Mouse (Mus musculus) activated CD4-positive, CD25-positive, alpha-beta regulatory T cell, adult 4 months (primary cell): ENCODE data around the gene Gpr84. TPM values are rescaled to one million over a fixed set of nuclear protein-coding genes. Genes with fewer than 3 reads are reported as not detected.

Source experiments
- ATAC-seq: one replicate; pipeline ENCODE4 v1.8.0; 2017
- polyA plus RNA-seq, 2 experiments: library from polyadenylated mRNA; unstranded; fragments of 100-300 nt; shearing (Covaris generic); gene quantifications; one replicate each; pipeline ENCODE4 v1.2.1; 2017

Gene Gpr84
- polyA plus RNA-seq, 2 experiments from 2014 or later, result not detected

DNA sequence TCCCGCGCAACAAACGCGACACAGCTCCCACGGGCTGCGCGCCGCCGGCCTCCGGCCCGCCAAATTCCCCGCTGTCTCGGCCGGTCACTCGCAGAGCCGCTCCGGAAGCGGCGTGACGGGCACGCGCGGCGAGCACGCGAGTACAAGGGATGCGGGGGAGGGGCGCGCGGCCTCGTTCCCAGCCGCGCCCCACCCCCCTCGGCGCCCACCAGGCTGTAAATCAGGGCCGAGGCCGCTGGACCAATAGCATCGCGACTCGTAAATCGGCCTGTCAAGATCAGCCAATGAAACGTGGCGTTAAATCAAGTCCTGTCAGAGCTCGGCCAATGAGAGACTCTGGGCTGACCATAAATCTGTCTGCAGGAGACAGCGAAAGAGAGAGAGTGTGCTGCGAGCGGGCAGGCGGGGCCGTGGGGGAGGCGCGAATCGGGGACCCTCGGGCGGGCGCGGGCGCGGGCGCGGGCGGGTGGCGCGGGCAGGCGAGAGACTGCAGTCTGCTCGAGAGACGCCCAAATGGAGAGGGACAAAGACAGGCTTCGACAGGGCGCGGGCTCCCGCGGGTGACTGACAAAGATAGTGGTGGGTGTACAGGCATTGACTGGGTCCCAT, 5.2 kb downstream of the Gpr84 start:
- peak; percentile 95 for ATAC-seq

DNA sequence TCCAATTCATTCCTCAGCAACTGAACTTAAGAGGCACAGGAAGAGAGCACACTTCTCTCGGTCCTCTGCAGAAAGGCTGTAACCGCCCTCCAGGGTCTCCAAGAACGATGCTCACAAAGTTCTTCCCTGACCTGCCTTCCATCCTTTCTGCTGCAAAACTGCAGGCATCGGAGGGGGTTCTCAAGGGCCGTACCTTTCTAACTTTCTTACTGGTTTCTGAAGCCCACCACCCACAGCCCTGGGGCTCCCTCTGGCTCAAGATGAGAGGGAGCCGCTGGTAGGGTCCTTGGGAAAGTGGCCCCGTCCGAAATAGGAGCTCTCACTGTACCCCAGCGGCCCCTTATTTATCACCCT, 5.8 kb downstream of the Gpr84 start:
- ATAC-seq, result no peak

DNA sequence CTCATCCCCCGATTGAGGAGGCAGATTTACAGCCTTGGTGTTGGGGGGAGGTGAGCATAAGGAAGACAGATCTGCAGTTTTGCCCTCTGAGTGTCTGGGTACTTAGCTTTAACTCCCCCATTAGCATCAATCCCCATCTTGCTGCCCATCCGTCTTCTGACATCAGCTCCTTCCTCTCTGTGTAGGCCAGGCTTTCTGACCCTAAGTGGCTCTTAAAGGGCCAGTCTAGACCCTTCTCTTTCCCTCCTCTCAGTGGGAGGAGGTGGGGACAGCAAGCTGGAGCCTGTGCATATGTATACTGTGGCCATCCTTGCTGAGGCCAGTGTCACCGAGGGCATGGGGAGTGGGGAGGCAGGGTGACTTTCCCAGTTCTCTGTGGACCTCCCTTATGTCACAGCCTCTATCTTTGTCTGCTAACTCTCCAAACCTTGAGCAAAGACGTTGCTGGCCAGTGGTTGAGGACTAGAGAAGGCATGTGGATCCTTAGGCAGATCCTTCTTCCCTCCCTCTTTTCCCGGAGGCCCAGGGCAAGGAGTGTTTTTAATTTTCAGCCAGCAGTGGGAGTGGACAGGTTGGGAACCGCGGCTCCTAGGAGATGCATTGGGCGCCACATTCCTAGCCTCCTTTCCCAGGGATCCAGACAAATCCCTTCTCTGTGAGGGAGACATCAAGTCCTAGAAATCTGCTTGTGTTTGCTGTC, 6.3 kb downstream of the Gpr84 start:
- no peak for ATAC-seq

DNA sequence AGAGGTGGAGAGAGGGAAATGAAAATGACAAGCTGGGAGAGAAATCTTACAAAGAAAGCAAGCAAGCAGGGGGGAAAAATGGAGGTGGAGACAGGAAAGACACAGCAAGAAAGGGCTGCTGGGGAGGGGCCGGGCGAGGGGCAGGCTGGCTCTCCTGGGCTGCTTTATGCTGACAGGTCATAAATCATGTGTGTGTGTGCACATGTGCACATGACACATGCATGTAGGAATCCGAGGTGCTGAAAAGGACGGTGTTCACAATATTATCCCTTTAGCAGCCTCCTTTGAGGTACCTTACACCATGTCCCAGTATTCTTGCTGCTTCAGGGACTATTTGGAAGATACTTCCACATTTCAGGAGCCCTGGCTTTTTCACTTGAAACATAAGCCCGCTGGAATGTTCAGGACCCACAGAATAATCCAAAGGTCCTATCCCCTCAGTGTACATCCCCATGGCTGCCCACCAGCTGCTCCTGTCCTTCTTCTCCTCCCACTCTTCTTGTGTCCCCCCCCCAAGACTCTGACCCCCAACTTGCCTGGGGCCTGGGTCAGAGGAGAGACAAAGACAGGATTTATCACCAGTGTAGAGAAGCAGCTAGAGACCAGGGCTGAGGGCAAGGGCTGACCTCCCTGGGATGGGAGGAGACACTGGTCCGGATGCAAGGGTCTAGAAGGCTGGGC, 7.9 kb downstream of the Gpr84 start:
- no peak for ATAC-seq

DNA sequence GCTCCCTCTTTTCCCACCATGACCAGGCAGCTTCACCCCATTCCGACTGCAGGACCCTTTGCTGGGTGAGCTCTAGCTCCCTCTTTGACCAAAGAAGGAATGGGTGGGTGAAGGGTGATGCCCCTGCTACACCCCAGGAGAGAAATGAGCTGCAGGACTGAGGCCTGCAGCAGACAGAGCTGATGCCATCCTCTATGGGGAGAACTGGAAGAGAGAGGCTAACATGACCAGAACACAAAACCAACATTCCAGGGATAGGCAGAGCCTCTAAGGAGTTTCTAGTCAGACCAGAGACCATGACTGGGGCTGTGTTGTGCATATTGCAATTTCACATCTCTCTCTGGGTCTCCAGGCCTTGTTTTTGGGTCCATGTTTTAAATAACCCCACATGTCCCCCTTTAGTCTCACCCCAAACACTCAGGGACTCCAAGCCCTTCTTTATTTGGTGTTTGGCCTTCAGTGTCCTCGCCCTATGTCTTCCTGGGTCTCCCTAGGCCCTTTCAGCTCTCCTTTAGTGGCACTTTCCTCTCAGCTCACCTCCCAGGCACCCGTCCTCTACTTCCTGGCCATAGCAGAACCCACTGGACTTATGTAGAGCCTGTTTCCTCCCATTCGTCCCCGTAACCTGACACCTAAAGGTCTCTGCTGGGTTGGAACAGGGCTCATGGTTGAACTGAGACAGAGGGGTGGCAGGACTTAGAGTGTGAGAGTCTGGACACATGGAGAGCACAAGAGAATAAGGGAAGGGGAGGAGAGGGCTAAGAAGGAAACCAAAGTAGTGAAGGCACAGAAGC, 8.7 kb downstream of the Gpr84 start:
- no peak for ATAC-seq

DNA sequence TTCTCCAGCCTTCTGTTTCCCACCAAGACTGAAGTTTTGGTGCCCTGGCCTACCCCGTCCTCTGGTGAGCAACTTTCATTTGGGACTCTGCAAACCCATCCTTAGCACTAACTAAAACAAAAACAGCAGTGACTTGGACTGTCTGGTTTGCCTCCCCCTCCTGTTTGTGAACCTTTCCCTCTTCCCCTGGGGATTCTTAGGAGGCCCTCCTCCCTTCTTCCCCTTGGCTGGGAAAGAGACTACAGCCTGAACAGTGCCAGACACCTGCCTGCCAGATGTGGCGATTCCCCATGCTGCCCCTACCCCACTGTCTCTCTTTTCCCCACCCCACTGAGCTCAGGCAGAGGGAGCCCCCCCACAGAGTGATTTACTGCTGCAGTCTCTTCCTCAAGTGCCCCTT, 9.4 kb downstream of the Gpr84 start:
- ATAC-seq, result no peak

DNA sequence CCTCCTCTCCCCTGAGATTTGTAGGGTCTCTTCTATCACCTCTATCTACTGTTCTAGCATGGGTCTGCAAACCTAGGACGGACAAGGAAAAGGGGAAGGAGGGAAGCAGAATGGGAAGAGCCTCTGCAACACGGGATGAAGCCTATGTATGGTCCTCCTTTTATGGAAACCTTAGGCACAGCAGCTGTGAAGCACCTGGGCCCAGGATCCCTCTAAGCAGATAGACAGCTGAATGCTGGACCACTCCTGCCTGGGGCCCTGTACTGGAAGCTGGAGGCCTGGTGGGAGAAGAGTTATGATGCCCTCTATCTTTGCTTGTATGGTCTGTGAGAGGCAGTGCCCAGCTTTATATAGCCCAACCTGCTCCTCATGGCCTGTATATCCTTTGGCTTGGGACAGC, 9.9 kb downstream of the Gpr84 start:
- no peak for ATAC-seq

DNA sequence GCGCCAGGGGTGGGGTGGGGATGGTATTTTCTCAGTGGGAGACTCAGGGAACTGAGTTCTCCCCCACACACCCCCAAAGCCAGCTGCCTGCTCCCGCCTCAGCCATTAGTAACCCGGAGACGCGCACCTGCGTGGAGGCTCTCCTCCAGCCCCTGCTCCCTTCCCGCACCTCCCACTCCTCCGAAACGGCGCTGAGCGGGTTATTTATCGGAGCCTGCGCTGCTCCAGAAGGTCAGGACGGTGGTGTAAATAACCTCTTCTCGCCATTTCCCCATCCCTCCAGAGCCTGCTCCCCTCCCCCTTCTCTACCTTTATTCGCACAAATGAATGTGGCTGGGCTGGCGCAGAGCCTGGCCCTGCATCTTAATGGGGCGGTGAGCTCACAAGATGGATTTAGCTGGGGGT, 10.3 kb downstream of the Gpr84 start:
- ATAC-seq, result no peak

DNA sequence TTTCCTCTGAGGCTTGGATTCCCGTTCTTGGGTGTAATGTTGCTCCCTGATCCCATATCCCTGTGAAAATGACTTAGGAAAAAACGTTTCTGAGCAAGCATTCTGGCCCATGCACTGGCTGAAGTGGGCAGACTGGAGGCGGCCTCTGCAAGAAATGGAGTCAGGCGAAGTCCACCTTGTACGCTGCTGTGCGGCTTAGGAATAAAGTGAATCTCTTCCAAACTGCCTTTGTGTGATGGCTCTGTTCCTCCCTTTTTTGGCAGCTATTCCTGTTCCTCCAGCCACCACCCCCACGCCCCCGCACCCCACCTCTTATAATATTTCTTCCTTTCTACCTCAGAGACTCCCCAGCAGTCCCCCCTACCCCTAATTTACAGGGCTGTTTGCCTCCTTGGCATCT, 10.8 kb downstream of the Gpr84 start:
- ATAC-seq, result no peak

DNA sequence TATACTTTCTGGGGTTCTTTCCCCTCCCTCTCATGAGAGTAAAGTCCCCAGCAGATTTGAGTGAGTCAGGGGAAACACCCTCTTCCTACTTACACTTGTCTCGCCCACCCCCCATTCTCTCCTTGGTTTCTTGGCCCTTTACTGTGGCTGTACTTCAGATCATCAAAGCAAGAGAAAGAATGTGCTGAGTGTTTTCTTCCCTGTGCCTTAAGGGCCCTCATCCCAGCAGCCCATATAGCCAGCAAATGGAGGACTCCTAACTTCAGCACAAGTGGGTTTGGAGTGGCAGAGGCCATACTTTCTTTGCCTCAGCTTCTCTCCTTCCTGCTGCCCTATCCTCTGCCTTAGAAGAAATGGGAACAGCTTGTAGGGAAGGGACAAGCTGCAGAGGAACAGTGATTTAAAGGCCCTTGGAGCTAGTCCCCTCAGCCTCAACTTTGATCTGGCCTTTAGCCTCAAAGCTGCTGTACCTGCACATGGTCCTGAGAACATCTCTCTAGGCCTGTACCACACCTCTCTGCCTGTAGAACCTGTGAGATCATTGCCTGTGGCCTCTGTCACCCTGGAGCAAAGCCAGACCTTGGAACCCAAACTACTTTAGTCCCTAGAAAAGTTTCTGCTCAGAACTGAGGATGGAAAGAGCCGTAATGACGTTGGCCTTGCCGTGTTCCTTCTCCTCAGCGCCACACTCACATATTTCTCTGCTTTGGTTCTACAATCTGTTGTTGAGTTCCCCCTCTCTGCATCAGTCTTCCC, 11.4 kb downstream of the Gpr84 start:
- ATAC-seq, result no peak

DNA sequence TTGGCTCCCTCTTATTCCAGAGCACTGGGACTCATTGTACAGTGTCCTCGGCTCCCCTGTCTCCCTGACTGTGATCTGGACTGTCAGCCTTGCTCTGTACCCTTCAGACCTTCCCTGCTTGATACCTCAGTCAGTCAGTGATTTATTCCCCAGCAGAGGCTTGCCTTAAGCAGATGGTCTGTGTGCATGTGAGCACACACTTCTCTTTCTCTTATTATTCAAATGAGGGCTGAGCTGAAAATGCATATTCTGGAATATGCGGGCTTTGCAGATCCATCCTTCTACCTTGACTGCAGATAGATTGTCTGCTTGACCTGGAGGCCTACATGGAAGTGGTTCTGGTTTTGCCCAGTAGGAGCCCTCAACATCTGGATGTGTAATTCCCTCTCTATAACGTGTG, 12.4 kb downstream of the Gpr84 start:
- no peak for ATAC-seq

DNA sequence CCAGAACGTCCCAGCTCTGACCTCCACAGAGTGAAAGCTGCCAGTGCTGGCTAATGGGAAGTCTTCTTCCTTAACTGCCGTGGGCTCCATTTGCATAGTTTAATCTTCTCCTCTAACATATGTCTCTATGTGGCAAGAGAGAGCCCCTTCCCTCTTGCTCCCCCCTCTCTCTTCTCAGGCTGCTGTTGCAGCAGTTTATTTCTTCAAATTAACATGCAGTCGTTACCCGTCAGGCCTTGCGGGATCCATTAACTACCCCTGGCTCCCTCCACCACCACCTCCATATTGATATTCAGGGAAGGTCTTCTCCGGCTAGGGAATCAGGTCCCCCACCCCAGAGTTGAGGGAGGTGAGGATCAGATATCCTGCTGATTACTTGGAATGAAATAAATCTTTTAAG, 13.1 kb downstream of the Gpr84 start:
- no peak for ATAC-seq

DNA sequence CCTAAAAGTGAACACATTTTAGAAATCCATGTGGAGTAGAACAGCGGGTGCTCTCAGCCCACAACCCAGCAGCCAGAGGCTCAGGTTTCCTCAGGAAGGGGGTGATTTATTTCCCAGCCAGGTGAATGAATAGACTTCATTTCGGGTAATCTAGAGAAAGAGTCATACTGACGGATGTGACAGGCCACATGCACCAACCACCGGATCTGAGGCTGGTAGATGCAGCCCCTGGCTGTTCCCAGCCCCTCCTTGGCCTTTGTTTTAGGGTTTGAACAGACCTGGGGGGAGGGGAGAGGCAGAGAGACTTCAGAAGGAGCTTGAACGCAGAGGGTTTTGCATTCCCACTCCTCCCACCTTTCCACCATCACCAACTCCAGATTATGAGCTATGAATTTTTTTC, 14.6 kb downstream of the Gpr84 start:
- ATAC-seq, result no peak

DNA sequence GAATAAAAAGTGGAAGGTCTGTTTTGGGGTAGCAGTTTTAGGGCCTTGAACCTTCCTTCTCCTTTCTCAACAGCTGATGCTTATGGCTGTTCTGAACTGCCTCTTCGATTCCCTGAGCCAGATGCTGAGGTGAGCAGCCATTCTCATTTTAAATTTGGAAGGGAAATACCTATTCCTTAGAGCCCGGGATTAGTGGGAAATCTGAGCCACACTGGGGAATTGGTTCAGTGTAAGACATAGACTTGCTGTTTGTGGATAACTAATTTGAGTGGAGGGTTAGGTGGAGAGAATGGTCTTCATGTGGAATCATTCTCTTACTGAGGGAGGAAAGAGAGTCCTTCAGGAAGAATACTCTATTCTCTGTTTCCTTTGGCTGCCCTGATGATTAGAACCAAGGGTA, 15.8 kb downstream of the Gpr84 start:
- ATAC-seq, result no peak

DNA sequence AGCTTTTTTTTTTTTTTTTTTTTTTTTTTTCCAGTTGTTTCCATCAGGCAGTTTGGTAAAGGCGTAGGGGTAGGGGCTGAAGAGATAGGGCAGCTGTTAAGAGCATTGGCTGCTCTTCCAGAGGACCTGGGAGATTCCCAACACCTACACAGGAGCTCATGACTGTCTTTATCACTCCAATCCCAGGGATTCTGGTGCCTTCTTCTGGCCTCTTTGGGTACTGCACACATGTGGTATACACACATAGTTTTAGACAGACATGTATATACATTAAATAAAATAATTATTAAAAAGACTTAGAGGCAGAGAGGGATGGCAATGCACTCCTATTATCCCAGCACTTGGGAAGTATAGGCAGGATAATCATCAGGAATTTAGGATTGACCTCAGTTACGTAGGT, 17.0 kb downstream of the Gpr84 start:
- ATAC-seq, result no peak

DNA sequence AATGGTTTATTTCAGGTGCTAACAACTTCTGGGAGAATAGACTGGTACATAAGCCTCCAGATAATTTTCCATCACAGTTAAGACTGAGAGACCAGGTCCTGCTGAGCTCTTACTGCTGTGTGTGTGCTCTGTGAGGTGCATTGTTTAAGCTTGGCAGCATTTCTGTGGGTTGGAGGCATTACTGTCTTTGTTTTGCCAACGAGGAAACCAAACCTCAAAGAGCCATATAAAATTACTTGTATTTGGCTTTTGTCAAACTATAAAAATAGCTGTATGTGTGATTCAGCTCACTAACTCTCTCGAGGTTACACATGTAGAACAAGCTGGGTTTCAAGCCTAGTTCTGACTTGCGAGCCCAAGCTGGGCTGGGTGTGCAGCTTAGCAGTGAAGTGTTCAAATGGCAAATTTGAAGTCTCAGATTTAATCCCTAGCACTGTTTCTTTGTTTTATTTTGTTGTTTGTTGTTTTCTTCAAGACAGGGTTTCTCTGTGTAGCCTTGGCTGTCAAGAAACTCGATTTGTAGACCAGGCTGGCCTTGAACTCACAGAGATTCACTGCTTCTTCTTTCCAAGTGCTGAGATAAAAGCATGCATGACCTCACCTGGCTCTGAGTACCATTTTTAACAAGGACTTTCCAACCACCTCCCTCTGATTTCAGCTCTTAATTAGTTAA, 17.6 kb downstream of the Gpr84 start:
- ATAC-seq, result no peak

DNA sequence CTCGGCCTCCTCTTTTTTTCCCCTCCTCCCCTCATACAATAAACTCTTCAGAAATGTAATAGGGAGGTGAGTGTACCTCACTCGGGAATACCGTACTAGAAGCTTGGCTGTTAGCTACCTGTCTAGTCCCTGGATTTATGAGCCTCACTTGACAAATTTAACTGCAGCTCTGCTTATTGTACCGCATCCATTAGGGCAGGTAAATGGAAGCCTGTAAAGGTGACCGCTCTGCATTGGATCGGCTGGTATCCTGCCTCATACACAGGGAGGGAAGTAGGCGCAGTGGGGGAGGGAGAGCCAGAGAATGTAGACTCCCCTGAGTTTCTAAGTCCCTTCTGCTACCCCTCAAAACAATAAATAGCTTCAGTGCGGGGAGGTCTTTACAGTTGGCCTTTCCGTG, 19.6 kb downstream of the Gpr84 start:
- ATAC-seq, result no peak

DNA sequence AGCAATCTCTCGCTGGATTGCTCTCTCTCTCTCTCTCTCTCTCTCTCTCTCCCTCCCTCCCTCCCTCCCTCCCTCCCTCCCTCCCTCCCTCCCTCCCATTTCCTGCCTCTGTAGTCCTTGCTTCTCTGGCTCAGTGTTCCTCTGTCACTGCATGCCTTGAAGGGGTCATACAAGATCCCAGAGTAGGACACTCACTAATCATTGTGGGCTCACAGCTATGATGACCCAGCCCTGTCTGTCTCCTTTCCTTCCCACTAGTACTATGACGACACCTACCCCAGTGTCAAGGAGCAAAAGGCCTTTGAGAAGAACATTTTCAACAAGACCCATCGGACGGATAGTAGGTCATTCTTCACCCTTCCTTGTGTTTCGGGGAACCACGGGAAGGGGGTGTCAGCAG, 20.0 kb downstream of the Gpr84 start:
- no peak for ATAC-seq

DNA sequence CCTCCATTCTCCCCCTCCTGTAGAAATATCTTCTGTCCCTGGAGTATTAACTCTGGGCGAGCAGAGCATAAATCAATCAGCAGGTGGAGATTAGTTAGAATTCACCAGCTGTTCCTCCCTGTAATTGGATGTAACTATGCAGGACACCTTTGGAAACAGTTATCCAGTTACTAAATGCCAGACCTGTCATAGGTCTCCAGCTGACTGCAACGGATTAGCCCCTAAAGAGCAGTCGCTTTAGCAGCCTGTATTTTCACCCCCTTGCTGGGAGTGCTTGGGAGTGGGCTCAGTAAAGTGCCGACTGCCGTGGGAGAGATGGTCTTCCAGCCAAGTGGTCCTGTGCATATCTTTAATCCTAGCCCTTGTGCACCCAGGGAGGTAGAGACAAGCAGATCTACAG, 20.8 kb downstream of the Gpr84 start:
- ATAC-seq, result no peak

DNA sequence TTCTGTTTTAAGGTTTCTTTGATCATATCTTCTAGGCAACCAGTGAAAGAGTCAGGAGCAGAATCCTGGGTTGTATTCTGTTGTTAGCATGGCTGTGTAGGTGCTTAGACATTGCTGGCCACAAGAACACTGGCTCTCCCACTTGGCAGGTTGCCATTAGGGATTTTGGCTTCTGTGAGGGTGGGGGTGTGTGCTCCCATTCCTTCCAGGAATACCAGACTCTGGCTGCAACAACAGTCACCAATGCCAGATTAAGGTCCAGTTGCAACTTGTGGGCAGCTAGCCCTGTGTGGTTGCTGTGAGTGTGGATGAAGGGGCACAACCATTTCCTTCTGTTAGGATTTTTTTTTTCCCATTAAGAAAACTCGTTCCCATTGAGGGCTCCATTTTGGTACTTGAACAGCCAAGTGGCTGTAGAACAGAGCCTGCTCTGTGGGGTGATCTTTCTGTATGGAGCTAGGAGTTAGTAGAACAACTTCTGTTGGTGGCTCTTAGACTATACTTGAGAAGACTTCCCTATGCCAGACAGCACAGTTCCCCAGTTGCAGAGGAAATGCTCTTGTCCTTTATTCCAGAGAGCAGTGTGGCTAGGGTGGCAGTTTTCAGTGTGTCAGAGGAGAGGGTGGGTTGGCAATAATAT, 24.5 kb downstream of the Gpr84 start:
- no peak for ATAC-seq

DNA sequence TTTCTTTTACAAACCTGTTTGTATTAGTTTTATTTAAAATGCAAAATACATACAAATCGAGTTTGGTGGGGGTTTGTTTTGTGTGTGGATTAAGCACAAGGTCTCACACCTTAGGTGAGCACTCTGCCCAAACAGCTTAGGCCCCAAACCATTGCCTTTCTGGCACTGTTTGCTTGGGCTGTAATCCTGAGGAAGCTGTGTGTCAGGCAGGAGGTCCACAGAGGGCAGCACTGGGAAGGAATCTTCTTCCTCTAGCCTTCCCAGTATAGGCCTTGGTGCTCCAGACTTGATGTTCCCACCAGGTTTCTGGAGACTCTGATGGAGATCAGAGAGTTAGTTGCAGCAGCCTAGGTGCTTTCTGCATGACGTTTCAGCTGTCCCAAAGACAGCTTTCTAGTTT, 25.8 kb downstream of the Gpr84 start:
- ATAC-seq, result no peak

DNA sequence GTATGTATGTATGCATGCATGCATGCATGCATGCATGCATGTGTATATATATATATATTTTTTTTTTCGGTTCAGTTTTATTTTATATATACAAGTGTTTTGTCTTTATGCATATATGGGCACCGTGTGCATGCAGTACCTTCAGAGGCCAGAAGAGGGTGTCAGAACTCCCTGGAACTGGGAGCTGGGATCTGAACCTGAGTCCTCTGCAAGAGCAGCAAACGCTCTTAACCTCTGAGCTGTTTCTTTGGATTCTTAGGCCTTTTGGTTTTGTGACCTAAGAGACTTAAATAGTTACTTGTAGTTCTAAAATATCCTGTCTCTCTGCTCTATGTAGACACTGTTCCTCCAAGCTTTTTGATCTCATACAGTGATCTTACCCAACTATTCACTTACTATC, 26.3 kb downstream of the Gpr84 start:
- ATAC-seq, result no peak
